Mouse (Mus musculus) forebrain, embryonic 12.5 days (tissue): ENCODE data around the gene Mier2. TPM values are rescaled to one million over a fixed set of nuclear protein-coding genes. Genes with fewer than 3 reads are reported as not detected.

Experiments
- ATAC-seq: fragments of 200-750 bp; cut with Nextera tagmentation; 2 replicates; pipeline ENCODE4 v1.8.0; 2017; ENCODE audit warnings: moderate TSS enrichment; ENCODE audit not compliant: low FRiP score
- H3K27ac ChIP-seq: fragments of 300-500 bp; sonication (generic); 2 replicates; pipeline ENCODE4 v1.5.1; 2016; ENCODE audit warnings: mild to moderate bottlenecking
- H3K27me3 ChIP-seq: fragments of 300-500 bp; sonication (generic); 2 replicates; pipeline ENCODE4 v1.6.1; 2016; ENCODE audit warnings: mild to moderate bottlenecking
- H3K36me3 ChIP-seq: fragments of 300-500 bp; sonication (generic); replicated peaks from 2 replicates; pipeline ENCODE4 v1.6.1; 2016; ENCODE audit warnings: mild to moderate bottlenecking
- H3K4me1 ChIP-seq: fragments of 300-500 bp; sonication (generic); 2 replicates; pipeline ENCODE4 v1.6.1; 2016
- H3K4me2 ChIP-seq: fragments of 300-500 bp; sonication (generic); 2 replicates; pipeline ENCODE4 v1.6.1; 2016; ENCODE audit warnings: mild to moderate bottlenecking, moderate library complexity
- H3K4me3 ChIP-seq: fragments of 300-500 bp; sonication (generic); replicated peaks from 2 replicates; pipeline ENCODE4 v1.5.1; 2016; ENCODE audit warnings: mild to moderate bottlenecking
- H3K9ac ChIP-seq: fragments of 300-500 bp; sonication (generic); 2 replicates; pipeline ENCODE4 v1.6.1; 2016; ENCODE audit warnings: mild to moderate bottlenecking
- H3K9me3 ChIP-seq: fragments of 300-500 bp; sonication (generic); 2 replicates; pipeline ENCODE4 v1.6.1; 2016
- WGBS: fragments of 180-500 bp; shearing (Covaris S2); methylation state at CpG from one replicate; pipeline ENCODE4 v1.1.7; 2016; 5-methylcytosine and 5-hydroxymethylcytosine counted together
- polyA plus RNA-seq: library from polyadenylated mRNA; unstranded; fragments of >200 nt; fragmentation: Nextera tagmentation; extraction: Ambion mirVana; gene quantifications from 2 replicates; pipeline ENCODE4 v1.2.1, GENCODE M21; 2016

Mier2 gene
- polyA plus RNA-seq, 1 experiment from 2014 or later, result 69.0 TPM

GRCm38 (mm10) chr10:79585136-79585535 lies 30.1 kb upstream of the Mier2 start:
- Histone ChIP-seq H3K4me1 (no peaks in the 10 kb centered on the region), H3K9me3 (no peaks in the 10 kb centered on the region), H3K36me3 (no peaks in the 10 kb centered on the region), H3K4me2 (no peak overlapping the region), H3K9ac (no peak overlapping the region), H3K27ac (no peak overlapping the region), H3K27me3 (peaks cover 6% of the 10 kb centered on the region), H3K4me3 (no peak overlapping the region)
- 97% methylated on average over 6 of the region's 6 CpGs for WGBS
- no peak for ATAC-seq

GRCm38 (mm10) chr10:79584426-79584825 lies 29.4 kb upstream of the Mier2 start:
- no peaks in the 10 kb centered on the region for H3K9me3 ChIP-seq
- H3K27me3 ChIP-seq, result peaks cover 12% of the 10 kb centered on the region
- H3K9ac ChIP-seq, result no peak overlapping the region
- H3K4me2 ChIP-seq, result no peak overlapping the region
- no peak overlapping the region for H3K4me3 ChIP-seq
- WGBS, result 83% methylated on average over 9 of the region's 9 CpGs
- H3K27ac ChIP-seq, result no peak overlapping the region
- ATAC-seq, result no peak
- no peaks in the 10 kb centered on the region for H3K4me1 ChIP-seq
- H3K36me3 ChIP-seq, result no peaks in the 10 kb centered on the region

DNA sequence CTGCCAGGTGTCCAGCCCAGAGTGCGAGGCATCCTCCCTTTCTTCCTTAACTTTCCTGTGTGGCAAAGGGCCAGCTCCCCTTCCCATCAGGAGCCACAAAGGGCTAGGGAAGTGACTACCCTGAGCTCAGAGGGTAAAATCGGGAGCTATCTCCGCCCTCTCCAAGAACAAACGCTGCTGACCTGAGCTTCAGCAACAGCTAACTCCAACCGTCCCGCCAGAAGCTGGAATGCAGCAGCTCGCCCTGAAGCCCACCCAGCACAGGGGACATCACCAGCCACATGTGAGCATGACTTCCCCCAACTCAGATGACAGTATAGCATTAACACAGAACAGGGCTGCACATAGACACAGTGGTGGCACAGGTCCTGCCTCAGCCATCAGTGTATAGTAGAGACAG lies 29.0 kb upstream of the Mier2 start:
- no peak overlapping the region for H3K27ac ChIP-seq
- H3K4me3 ChIP-seq, result no peak overlapping the region
- no peaks in the 10 kb centered on the region for H3K9me3 ChIP-seq
- H3K9ac ChIP-seq, result no peak overlapping the region
- no peaks in the 10 kb centered on the region for H3K4me1 ChIP-seq
- H3K27me3 ChIP-seq, result peaks cover 12% of the 10 kb centered on the region
- ATAC-seq, result no peak
- no peaks in the 10 kb centered on the region for H3K36me3 ChIP-seq
- no peak overlapping the region for H3K4me2 ChIP-seq
- 76% methylated on average over 7 of the region's 7 CpGs for WGBS

DNA sequence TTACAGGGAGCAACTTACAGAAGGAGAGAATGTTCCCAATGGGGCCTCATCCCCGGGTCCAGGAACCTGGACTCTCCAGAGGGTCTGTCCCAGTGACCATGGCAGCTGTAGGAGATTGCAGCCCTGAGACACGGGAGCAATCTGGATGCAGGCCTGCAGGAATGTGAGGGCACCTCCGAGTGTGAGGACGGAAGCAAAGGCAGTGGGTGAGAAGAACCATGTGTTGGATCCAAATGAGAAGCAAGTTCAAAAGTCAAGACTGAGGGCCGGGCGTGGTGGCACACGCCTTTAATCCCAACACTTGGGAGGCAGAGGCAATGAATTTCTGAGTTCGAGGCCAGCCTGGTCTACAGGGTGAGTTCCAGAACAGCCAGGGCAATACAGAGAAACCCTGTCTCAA lies 26.5 kb upstream of the Mier2 start:
- no peak for ATAC-seq
- Histone ChIP-seq H3K9me3 (no peaks in the 10 kb centered on the region), H3K9ac (no peak overlapping the region), H3K4me2 (no peak overlapping the region), H3K36me3 (no peaks in the 10 kb centered on the region), H3K4me1 (no peaks in the 10 kb centered on the region), H3K27me3 (peaks cover 6% of the 10 kb centered on the region; the same call in 1 of the 2 replicates), H3K27ac (no peak overlapping the region), H3K4me3 (no peak overlapping the region)
- WGBS, result 88% methylated on average over 8 of the region's 8 CpGs

GRCm38 (mm10) chr10:79580811-79581210 lies 25.8 kb upstream of the Mier2 start:
- Histone ChIP-seq H3K36me3 (no peaks in the 10 kb centered on the region), H3K9ac (no peak overlapping the region), H3K27me3 (peaks cover 6% of the 10 kb centered on the region; the same call in 1 of the 2 replicates), H3K4me2 (no peak overlapping the region), H3K4me3 (no peak overlapping the region), H3K4me1 (no peaks in the 10 kb centered on the region), H3K27ac (no peak overlapping the region), H3K9me3 (no peaks in the 10 kb centered on the region)
- 39% methylated on average over 6 of the region's 6 CpGs for WGBS
- no peak for ATAC-seq

DNA sequence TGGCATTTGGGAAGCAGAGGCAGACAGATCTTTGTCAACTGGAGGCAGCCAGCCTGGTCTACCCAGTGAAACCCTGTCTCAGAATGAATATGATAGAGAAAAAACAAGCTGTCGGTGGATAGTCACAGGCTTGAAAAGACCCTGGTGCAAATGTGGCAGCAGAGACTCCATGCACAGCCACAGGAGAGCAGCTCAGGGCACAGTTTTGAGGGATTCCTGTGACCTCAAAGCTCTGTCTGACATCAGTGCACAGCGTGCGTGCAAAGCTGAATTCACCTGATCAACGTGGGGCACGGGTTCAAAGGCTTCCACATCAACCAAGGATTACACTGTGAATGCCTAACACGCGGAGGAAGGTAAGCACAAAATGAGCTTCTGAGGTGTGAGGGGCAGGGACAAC lies 25.4 kb upstream of the Mier2 start:
- H3K4me2 ChIP-seq, result no peak overlapping the region
- no peaks in the 10 kb centered on the region for H3K36me3 ChIP-seq
- H3K27me3 ChIP-seq, result peaks cover 6% of the 10 kb centered on the region; the same call in 1 of the 2 replicates
- no peak for ATAC-seq
- no peaks in the 10 kb centered on the region for H3K4me1 ChIP-seq
- WGBS, result 67% methylated on average over 7 of the region's 7 CpGs
- no peak overlapping the region for H3K4me3 ChIP-seq
- H3K9me3 ChIP-seq, result no peaks in the 10 kb centered on the region
- H3K27ac ChIP-seq, result no peak overlapping the region
- no peak overlapping the region for H3K9ac ChIP-seq

DNA sequence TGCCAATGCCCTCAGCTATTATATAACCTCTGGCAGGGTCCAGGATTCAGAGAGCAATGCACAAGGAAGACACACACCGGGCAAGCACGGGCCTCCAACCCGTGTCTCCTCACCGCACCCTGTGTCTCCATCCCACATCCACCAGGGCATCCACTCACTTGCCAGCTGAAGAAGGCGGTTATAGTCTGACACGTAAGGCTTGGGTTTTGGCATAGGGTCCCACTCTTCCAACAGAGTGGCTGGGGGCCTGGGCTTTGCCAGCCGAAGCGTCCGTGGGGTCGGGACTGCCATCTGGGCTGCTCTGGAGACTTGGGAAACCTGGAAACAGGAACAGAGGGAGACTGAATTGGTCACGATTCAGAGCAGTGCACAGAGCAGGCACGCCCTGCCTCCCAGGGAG lies 24.8 kb upstream of the Mier2 start:
- WGBS, result 78% methylated on average over 12 of the region's 12 CpGs
- ATAC-seq, result no peak
- H3K9ac ChIP-seq, result no peak overlapping the region

GRCm38 (mm10) chr10:79578891-79579290 lies 23.9 kb upstream of the Mier2 start:
- no peak for ATAC-seq
- H3K4me1 ChIP-seq, result no peaks in the 10 kb centered on the region

More for the DNA sequence above, 24.8 kb upstream of the Mier2 start:
- no peaks in the 10 kb centered on the region for H3K36me3 ChIP-seq
- H3K9me3 ChIP-seq, result no peaks in the 10 kb centered on the region
- H3K27ac ChIP-seq, result no peak overlapping the region
- H3K27me3 ChIP-seq, result peaks cover 6% of the 10 kb centered on the region; the same call in 1 of the 2 replicates
- H3K4me3 ChIP-seq, result no peak overlapping the region
- H3K4me1 ChIP-seq, result no peaks in the 10 kb centered on the region
- no peak overlapping the region for H3K4me2 ChIP-seq

GRCm38 (mm10) chr10:79578276-79578675 lies 23.3 kb upstream of the Mier2 start:
- Histone ChIP-seq H3K4me1 (no peaks in the 10 kb centered on the region), H3K4me2 (no peak overlapping the region), H3K36me3 (no peaks in the 10 kb centered on the region), H3K27ac (no peak overlapping the region), H3K9ac (no peak overlapping the region), H3K4me3 (no peak overlapping the region), H3K27me3 (peaks cover 6% of the 10 kb centered on the region; the same call in 1 of the 2 replicates), H3K9me3 (no peaks in the 10 kb centered on the region)
- 42% methylated on average over 9 of the region's 9 CpGs for WGBS
- ATAC-seq, result no peak

More at GRCm38 (mm10) chr10:79578891-79579290, 23.9 kb upstream of the Mier2 start:
- Histone ChIP-seq H3K36me3 (no peaks in the 10 kb centered on the region), H3K9me3 (no peaks in the 10 kb centered on the region), H3K4me2 (no peak overlapping the region), H3K27ac (no peak overlapping the region), H3K9ac (no peak overlapping the region), H3K27me3 (peaks cover 6% of the 10 kb centered on the region; the same call in 1 of the 2 replicates), H3K4me3 (no peak overlapping the region)
- 75% methylated on average over 7 of the region's 7 CpGs for WGBS

- H3K27ac ChIP-seq, result no peak overlapping the region
- H3K27me3 ChIP-seq, result peaks cover 6% of the 10 kb centered on the region; the same call in 1 of the 2 replicates
- H3K4me3 ChIP-seq, result no peak overlapping the region
- H3K36me3 ChIP-seq, result no peaks in the 10 kb centered on the region
- no peaks in the 10 kb centered on the region for H3K4me1 ChIP-seq
- WGBS, result 70% methylated on average over 4 of the region's 4 CpGs
- no peak overlapping the region for H3K4me2 ChIP-seq
- H3K9ac ChIP-seq, result no peak overlapping the region
- no peak for ATAC-seq
- no peaks in the 10 kb centered on the region for H3K9me3 ChIP-seq
Observed at GRCm38 (mm10) chr10:79577376-79577775, 22.4 kb upstream of the Mier2 start.

- no peak overlapping the region for H3K4me3 ChIP-seq
- no peak overlapping the region for H3K27ac ChIP-seq
- no peaks in the 10 kb centered on the region for H3K9me3 ChIP-seq
- peaks cover 6% of the 10 kb centered on the region; the same call in 1 of the 2 replicates for H3K27me3 ChIP-seq
- 79% methylated on average over 6 of the region's 6 CpGs for WGBS
- no peaks in the 10 kb centered on the region for H3K4me1 ChIP-seq
- H3K9ac ChIP-seq, result no peak overlapping the region
- ATAC-seq, result no peak
- no peak overlapping the region for H3K4me2 ChIP-seq
- no peaks in the 10 kb centered on the region for H3K36me3 ChIP-seq
Observed at GRCm38 (mm10) chr10:79575754-79576153, 20.8 kb upstream of the Mier2 start.

DNA sequence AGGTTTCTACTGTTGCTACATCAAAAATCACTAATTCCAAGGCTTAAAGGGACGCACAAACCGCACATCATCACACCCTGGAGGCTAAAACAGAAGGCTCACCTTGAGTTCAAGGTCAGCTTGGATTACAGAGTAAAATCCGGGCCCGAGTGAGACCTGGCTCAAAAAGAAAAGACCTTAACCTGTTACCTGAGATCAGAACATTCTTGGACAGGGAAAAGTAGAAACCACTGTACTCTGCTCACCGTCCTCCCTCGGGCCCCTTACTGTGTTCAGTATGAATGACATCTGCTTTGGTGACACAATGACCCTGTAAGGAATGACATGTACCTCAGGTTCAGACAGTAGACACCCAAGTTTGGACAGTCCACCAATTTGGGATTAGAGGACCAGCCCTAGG lies 19.8 kb upstream of the Mier2 start:
- 92% methylated on average over 6 of the region's 6 CpGs for WGBS
- H3K36me3 ChIP-seq, result no peaks in the 10 kb centered on the region
- H3K4me2 ChIP-seq, result no peak overlapping the region
- H3K27ac ChIP-seq, result no peak overlapping the region
- H3K9me3 ChIP-seq, result no peaks in the 10 kb centered on the region
- ATAC-seq, result no peak
- H3K4me3 ChIP-seq, result no peak overlapping the region
- peaks cover 3% of the 10 kb centered on the region; the same call in 1 of the 2 replicates for H3K27me3 ChIP-seq
- H3K9ac ChIP-seq, result no peak overlapping the region
- no peaks in the 10 kb centered on the region for H3K4me1 ChIP-seq

DNA sequence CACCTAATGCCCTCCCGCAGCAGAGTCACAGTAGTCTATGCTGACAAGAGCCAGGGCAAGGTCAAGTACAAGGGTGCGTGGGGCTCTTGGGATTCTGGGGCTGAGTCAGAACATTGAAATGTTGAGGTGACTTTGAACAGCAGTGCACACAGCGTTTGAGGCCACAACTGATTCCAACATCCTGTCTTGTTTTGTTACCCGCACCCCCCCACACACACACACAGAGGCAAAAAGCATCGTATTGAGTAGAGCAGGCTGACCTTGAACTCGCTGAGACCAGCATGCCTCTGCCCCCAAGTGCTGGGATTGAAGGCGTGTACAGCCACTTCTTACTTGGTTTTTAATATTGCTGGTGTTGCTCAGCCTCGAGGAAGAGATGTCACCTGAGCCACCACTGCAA lies 19.4 kb upstream of the Mier2 start:
- Histone ChIP-seq H3K4me3 (no peak overlapping the region), H3K4me2 (no peak overlapping the region), H3K27ac (no peak overlapping the region), H3K4me1 (no peaks in the 10 kb centered on the region), H3K9me3 (no peaks in the 10 kb centered on the region), H3K9ac (no peak overlapping the region), H3K36me3 (no peaks in the 10 kb centered on the region), H3K27me3 (no peaks in the 10 kb centered on the region)
- no peak for ATAC-seq
- WGBS, result 76% methylated on average over 8 of the region's 8 CpGs
